Mouse (Mus musculus): ENCODE results near the gene Cdc27. TPM values are rescaled to one million over a fixed set of nuclear protein-coding genes. Genes with fewer than 3 reads are reported as not detected.
A peak's percentile ranks its signal among the peaks of the same experiment; 100 is the strongest.
"Not testable (repeated sequence)": the region's sequence is repeated elsewhere in the genome, so short reads cannot be mapped to it uniquely, and the experiment has no call there.

The Cdc27 gene
- polyA plus RNA-seq, 1 experiment from 2014 or later, result 45.3 TPM

GRCm38 (mm10) chr11:104581446-104582307, 31.3 kb upstream of the Cdc27 start:
- H3K9ac ChIP-seq (replicated peaks), result no peak overlapping the region
- H3K4me2 ChIP-seq (replicated peaks), result no peak overlapping the region
- H3K27ac ChIP-seq, result no peak overlapping the region
- H3K27me3 ChIP-seq, result 0 out of 2 replicates have a peak, but pooled peaks cover 1% of the 10 kb centered on the region
- no peak for ATAC-seq
- no peaks in the 10 kb centered on the region for H3K9me3 ChIP-seq
- no peaks in the 10 kb centered on the region for H3K36me3 ChIP-seq
- peaks cover 11% of the 10 kb centered on the region for H3K4me1 ChIP-seq (replicated peaks)
- 57% methylated on average over 18 of the region's 18 CpGs for WGBS
- H3K4me3 ChIP-seq (replicated peaks), result no peak overlapping the region

DNA sequence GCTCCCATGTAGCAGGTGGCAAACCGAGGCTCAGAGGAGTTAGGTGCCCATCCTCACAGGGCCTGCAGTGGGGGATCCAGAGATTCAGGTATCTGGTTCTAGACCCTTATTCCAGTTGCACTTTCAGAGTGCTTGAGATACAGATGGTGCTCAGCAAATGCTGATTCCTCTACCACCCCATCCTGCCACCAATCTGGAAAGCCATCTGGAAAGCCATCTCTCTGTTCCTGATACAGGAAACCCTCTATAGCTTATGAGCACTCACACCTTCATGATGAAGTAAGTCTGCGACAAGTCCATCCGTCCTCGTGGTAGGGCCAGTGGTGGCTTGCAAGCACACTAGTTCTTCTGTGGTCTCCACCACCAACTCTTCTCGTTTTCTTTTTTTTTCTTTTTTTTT, 30.2 kb upstream of the Cdc27 start:
- ATAC-seq, result no peak
- Histone ChIP-seq H3K9me3 (no peaks in the 10 kb centered on the region), H3K36me3 (no peaks in the 10 kb centered on the region), H3K27ac (no peak overlapping the region), H3K4me1 (replicated peaks) (peaks cover 11% of the 10 kb centered on the region), H3K27me3 (0 out of 2 replicates have a peak, but pooled peaks cover 3% of the 10 kb centered on the region), H3K4me3 (replicated peaks) (no peak overlapping the region), H3K9ac (replicated peaks) (no peak overlapping the region), H3K4me2 (replicated peaks) (no peak overlapping the region)
- 95% methylated on average over 5 of the region's 5 CpGs for WGBS

GRCm38 (mm10) chr11:104580091-104580490, 29.7 kb upstream of the Cdc27 start:
- Histone ChIP-seq H3K4me1 (replicated peaks) (peaks cover 11% of the 10 kb centered on the region), H3K9me3 (no peaks in the 10 kb centered on the region), H3K27ac (no peak overlapping the region), H3K36me3 (no peaks in the 10 kb centered on the region), H3K27me3 (0 out of 2 replicates have a peak, but pooled peaks cover 3% of the 10 kb centered on the region), H3K4me2 (replicated peaks) (no peak overlapping the region), H3K4me3 (replicated peaks) (no peak overlapping the region), H3K9ac (replicated peaks) (no peak overlapping the region)
- 74% methylated on average over 6 of the region's 6 CpGs for WGBS
- ATAC-seq, result no peak

DNA sequence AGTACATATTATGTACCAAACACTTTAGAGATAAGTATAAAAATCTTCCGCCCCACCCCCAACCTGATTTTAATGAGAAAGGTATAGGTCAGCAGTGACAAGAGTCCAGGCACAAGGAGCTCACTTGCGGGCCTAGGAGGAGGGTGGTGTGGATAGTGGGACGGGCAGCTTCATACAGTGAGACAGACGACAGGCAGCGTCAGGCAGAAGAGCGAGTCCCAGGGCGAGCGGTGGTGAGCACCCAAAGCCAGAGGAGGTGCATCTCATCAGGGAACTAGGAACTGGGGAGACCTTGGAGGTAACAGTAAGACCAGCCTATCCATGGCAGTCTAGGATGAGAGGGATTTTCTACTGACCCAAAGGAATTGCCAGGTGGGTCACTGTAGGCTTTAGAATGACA, 29.2 kb upstream of the Cdc27 start:
- 0 out of 2 replicates have a peak, but pooled peaks cover 3% of the 10 kb centered on the region for H3K27me3 ChIP-seq
- WGBS, result 95% methylated on average over 8 of the region's 8 CpGs
- H3K4me3 ChIP-seq (replicated peaks), result no peak overlapping the region
- H3K4me1 ChIP-seq (replicated peaks), result peaks cover 11% of the 10 kb centered on the region
- H3K9ac ChIP-seq (replicated peaks), result no peak overlapping the region
- no peaks in the 10 kb centered on the region for H3K9me3 ChIP-seq
- no peak for ATAC-seq
- no peaks in the 10 kb centered on the region for H3K36me3 ChIP-seq
- H3K4me2 ChIP-seq (replicated peaks), result no peak overlapping the region
- no peak overlapping the region for H3K27ac ChIP-seq

DNA sequence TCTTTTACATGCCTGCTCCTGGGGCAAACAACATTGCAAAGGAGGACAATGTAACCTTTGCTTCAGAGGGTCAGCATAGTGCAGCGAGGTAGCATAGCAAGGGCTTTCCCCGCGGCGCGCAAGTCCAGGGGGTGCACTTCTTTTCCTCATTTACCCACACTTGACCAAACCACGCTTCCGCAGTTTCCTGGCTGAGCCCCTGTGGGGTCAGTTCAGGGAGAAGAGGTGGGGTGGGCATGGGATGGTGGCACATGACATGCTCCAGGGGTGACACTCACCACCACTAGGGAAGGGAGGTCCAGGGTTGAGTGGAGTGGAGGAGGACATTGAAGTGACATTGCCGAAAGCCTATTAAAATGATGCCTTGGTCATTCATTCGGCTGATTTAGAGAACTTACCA, 28.7 kb upstream of the Cdc27 start:
- ATAC-seq, result no peak
- no peaks in the 10 kb centered on the region for H3K36me3 ChIP-seq
- no peak overlapping the region for H3K27ac ChIP-seq
- H3K9me3 ChIP-seq, result no peaks in the 10 kb centered on the region
- peaks cover 11% of the 10 kb centered on the region for H3K4me1 ChIP-seq (replicated peaks)
- no peak overlapping the region for H3K9ac ChIP-seq (replicated peaks)
- no peak overlapping the region for H3K4me2 ChIP-seq (replicated peaks)
- WGBS, result 92% methylated on average over 9 of the region's 9 CpGs
- H3K27me3 ChIP-seq, result 0 out of 2 replicates have a peak, but pooled peaks cover 3% of the 10 kb centered on the region
- no peak overlapping the region for H3K4me3 ChIP-seq (replicated peaks)

DNA sequence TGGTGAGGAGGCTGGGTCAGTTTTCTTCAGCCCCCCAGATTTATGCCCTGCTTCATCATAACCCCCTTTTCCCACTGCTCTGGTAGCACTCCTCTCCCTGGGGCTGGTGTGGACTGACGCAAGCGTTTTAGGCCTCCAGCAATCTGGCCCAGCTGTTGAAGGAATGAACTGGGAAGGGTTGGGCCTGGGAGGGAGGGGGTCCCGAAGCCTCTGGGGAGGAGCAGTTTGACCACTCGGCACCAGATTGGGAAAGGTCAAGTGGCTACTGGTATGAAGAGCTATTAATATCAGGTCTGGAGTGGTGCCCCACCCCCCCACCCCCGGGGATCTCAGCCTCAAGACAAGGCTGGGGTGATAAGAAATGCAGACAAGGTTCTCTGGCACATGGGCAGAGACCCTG, 27.7 kb upstream of the Cdc27 start:
- Histone ChIP-seq H3K36me3 (no peaks in the 10 kb centered on the region), H3K9me3 (no peaks in the 10 kb centered on the region), H3K4me1 (replicated peaks) (peaks cover 11% of the 10 kb centered on the region), H3K27me3 (peaks cover 3% of the 10 kb centered on the region; the same call in 1 of the 2 replicates), H3K4me3 (replicated peaks) (no peak overlapping the region), H3K9ac (replicated peaks) (no peak overlapping the region), H3K4me2 (replicated peaks) (no peak overlapping the region), H3K27ac (no peak overlapping the region)
- no peak for ATAC-seq
- 43% methylated on average over 5 of the region's 5 CpGs for WGBS

- WGBS, result 45% methylated on average over 10 of the region's 10 CpGs
- Histone ChIP-seq H3K4me3 (replicated peaks) (no peak overlapping the region), H3K9ac (replicated peaks) (no peak overlapping the region), H3K27me3 (peaks cover 13% of the 10 kb centered on the region), H3K27ac (no peak overlapping the region), H3K4me1 (replicated peaks) (peaks cover 11% of the 10 kb centered on the region), H3K36me3 (no peaks in the 10 kb centered on the region), H3K9me3 (no peaks in the 10 kb centered on the region), H3K4me2 (replicated peaks) (no peak overlapping the region)
- no peak for ATAC-seq
These were observed 26.6 kb upstream of the Cdc27 start for GRCm38 (mm10) chr11:104576772-104577612.

- Histone ChIP-seq H3K9me3 (no peaks in the 10 kb centered on the region), H3K36me3 (no peaks in the 10 kb centered on the region), H3K27ac (no peak overlapping the region), H3K27me3 (peaks cover 15% of the 10 kb centered on the region), H3K4me2 (replicated peaks) (no peak overlapping the region), H3K9ac (replicated peaks) (no peak overlapping the region), H3K4me1 (replicated peaks) (peaks cover 3% of the 10 kb centered on the region; the same call in 1 of the 2 replicates), H3K4me3 (replicated peaks) (no peak overlapping the region)
- WGBS, result 75% methylated on average over 2 of the region's 2 CpGs
- no peak for ATAC-seq
These were observed 22.1 kb upstream of the Cdc27 start for GRCm38 (mm10) chr11:104572566-104572965.

DNA sequence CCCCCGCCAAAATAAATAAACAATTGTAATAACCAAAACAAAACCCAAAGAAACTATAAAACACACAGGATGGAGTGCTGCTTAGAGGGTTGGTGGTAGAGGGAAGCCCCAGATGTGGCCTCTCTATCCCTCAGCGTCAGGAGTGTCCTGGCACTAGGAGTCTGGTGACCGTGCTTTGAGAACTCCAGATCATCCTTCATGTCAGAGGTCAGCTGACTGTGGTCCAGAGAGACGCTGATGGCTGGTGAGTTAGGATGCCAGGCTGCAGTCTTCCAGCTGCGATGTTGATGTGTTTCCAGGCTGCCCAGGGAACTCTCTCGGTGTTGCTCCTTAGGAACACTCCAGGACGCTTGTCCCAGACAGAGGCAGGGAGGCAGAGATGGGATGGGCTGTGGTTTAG, 21.7 kb upstream of the Cdc27 start:
- Histone ChIP-seq H3K4me2 (replicated peaks) (no peak overlapping the region), H3K4me1 (replicated peaks) (peaks cover 3% of the 10 kb centered on the region; the same call in 1 of the 2 replicates), H3K27me3 (peaks cover 15% of the 10 kb centered on the region), H3K9me3 (no peaks in the 10 kb centered on the region), H3K9ac (replicated peaks) (no peak overlapping the region), H3K36me3 (no peaks in the 10 kb centered on the region), H3K27ac (no peak overlapping the region), H3K4me3 (replicated peaks) (no peak overlapping the region)
- no peak for ATAC-seq
- WGBS, result 68% methylated on average over 7 of the region's 7 CpGs

DNA sequence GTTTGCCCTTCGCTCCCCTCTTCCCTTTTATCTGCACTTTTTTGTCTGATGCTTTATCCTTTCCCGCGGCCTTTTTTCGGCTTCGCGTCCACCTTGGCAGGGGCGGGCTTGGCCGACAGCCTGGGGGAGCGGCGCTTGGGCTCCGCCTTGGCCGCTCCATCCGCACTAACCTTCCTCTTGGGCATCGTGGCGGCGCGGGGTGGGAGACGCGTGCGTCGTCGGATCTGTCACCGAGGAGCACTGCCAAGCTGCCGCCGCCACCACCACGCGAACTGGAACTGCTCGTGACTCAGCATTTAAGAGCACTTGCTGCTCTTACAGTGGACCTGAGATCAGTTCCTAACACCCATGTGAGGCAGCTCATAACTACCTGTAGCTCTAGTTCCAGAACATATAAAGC, 21.0 kb upstream of the Cdc27 start:
- WGBS, result 1% methylated on average over 28 of the region's 28 CpGs
- not testable (repeated sequence) for H3K4me1 ChIP-seq (replicated peaks); ATAC-seq; H3K36me3 ChIP-seq; H3K27ac ChIP-seq; H3K9me3 ChIP-seq
- H3K9ac ChIP-seq (replicated peaks), result peak overlapping the region; percentile 55; the same call in 1 of the 2 replicates
- H3K27me3 ChIP-seq, result peaks cover 12% of the 10 kb centered on the region
- peak overlapping the region; percentile 59 for H3K4me2 ChIP-seq (replicated peaks)
- H3K4me3 ChIP-seq (replicated peaks), result peak overlapping the region; percentile 40

DNA sequence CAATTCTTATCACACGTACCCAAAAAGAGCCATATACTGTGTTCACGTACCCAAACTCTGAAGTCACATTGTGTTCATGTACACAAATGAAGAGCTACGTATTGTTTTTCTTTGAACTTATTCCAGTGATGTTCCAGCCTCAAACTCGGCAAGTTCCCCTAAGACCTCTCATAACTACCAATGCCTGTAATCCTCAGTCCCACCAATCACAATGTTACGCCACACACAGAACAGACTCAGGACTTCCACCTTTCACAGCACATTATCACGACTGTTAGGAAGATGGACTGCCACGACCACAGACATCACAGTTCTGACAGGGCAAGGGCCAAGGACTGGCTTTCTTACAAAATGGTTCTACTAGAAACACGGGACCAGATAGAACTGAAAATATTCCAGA, 20.1 kb upstream of the Cdc27 start:
- WGBS, result 84% methylated on average over 8 of the region's 8 CpGs
- H3K9ac ChIP-seq (replicated peaks); H3K9me3 ChIP-seq; H3K4me1 ChIP-seq (replicated peaks); ATAC-seq; H3K27ac ChIP-seq; H3K36me3 ChIP-seq; H3K4me2 ChIP-seq (replicated peaks); H3K4me3 ChIP-seq (replicated peaks): not testable (repeated sequence)
- H3K27me3 ChIP-seq, result peaks cover 12% of the 10 kb centered on the region

DNA sequence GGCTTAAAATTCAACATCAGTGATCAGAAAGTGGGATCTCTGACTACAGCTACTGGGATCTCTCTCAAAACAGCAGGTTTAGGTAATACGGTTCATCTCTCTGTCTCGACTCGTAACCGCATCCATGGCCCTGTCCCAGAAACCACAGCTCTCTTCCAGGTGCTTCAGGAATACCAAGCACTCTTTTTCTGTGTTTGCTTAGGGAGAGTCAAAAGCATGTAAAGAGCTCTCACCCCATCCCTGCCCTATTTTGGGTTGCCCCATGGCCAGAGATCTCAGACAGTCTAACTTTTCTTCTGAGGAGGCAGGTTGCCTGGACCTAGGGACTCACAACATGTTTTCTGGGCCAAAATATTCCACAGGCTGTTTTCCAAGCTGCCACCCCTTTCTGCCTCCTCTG, 17.9 kb upstream of the Cdc27 start:
- Histone ChIP-seq H3K27ac (no peak overlapping the region), H3K36me3 (no peaks in the 10 kb centered on the region), H3K27me3 (peaks cover 12% of the 10 kb centered on the region), H3K4me1 (replicated peaks) (peaks cover 3% of the 10 kb centered on the region; the same call in 1 of the 2 replicates), H3K4me3 (replicated peaks) (no peak overlapping the region), H3K9me3 (no peaks in the 10 kb centered on the region), H3K9ac (replicated peaks) (no peak overlapping the region), H3K4me2 (replicated peaks) (no peak overlapping the region)
- ATAC-seq, result no peak
- 98% methylated on average over 4 of the region's 4 CpGs for WGBS

Measured in midbrain, embryonic 13.5 days (tissue).